Mouse (Mus musculus): ENCODE data around the gene Gpr25. TPM values are rescaled to one million over a fixed set of nuclear protein-coding genes. Genes with fewer than 3 reads are reported as not detected.

The Gpr25 gene
- polyA plus RNA-seq, 1 experiment from 2014 or later, result not detected

DNA sequence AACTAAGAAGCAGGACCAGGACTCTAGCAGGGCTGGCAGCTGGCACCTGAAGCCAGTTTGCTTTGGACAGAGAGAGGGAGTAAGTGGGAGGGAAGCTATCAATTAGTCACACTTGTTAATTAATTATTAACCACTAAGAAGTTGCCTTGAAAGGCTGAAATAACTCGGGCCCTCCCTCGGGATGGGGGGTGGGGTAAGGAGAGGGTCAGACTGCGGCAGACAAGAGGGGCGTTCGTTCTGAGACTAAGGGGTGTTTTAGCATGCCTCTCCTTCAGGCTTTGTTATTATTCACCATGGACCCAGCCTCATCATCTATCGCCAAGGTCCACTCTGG is 31.7 kb downstream of the Gpr25 start:
- H3K9me3 ChIP-seq (ENCODE audit: control insufficient read depth, low read length), result no peaks in the 10 kb centered on the region
- H3K4me3 ChIP-seq (replicated peaks; ENCODE audit: low read length), result no peak overlapping the region
- 12% methylated on average over 6 of the region's 6 CpGs for WGBS
- no peak overlapping the region for H3K9ac ChIP-seq (replicated peaks; ENCODE audit: low read depth, low read length)
- H3K36me3 ChIP-seq (ENCODE audit: control insufficient read depth, insufficient read depth), result no peaks in the 10 kb centered on the region; the same call in none of the 2 replicates
- H3K4me2 ChIP-seq (ENCODE audit: low read length), result no peak overlapping the region
- no peaks in the 10 kb centered on the region for H3K27me3 ChIP-seq (replicated peaks; ENCODE audit: control insufficient read depth, insufficient read depth, low read length)
- no peak for ATAC-seq
- H3K27ac ChIP-seq (ENCODE audit: low read length), result no peak overlapping the region
- H3K4me1 ChIP-seq (replicated peaks; ENCODE audit: control insufficient read depth, insufficient read depth, low read length), result peaks cover 44% of the 10 kb centered on the region

GRCm38 (mm10) chr1:136228328-136229039 is 32.2 kb downstream of the Gpr25 start:
- ATAC-seq, result no peak
- WGBS, result 13% methylated on average over 13 of the region's 13 CpGs
- peaks cover 44% of the 10 kb centered on the region for H3K4me1 ChIP-seq (replicated peaks; ENCODE audit: control insufficient read depth, insufficient read depth, low read length)
- no peaks in the 10 kb centered on the region; the same call in none of the 2 replicates for H3K36me3 ChIP-seq (ENCODE audit: control insufficient read depth, insufficient read depth)
- no peak overlapping the region for H3K4me2 ChIP-seq (ENCODE audit: low read length)
- no peaks in the 10 kb centered on the region for H3K9me3 ChIP-seq (ENCODE audit: control insufficient read depth, low read length)
- H3K9ac ChIP-seq (replicated peaks; ENCODE audit: low read depth, low read length), result no peak overlapping the region
- H3K27ac ChIP-seq (ENCODE audit: low read length), result no peak overlapping the region
- no peak overlapping the region for H3K4me3 ChIP-seq (replicated peaks; ENCODE audit: low read length)
- no peaks in the 10 kb centered on the region for H3K27me3 ChIP-seq (replicated peaks; ENCODE audit: control insufficient read depth, insufficient read depth, low read length)

- no peak for ATAC-seq
- Histone ChIP-seq H3K9me3 (ENCODE audit: control insufficient read depth, low read length) (no peaks in the 10 kb centered on the region), H3K4me3 (replicated peaks; ENCODE audit: low read length) (no peak overlapping the region), H3K4me1 (replicated peaks; ENCODE audit: control insufficient read depth, insufficient read depth, low read length) (peaks cover 41% of the 10 kb centered on the region), H3K4me2 (ENCODE audit: low read length) (no peak overlapping the region), H3K9ac (replicated peaks; ENCODE audit: low read depth, low read length) (no peak overlapping the region), H3K36me3 (ENCODE audit: control insufficient read depth, insufficient read depth) (no peaks in the 10 kb centered on the region; the same call in none of the 2 replicates), H3K27me3 (replicated peaks; ENCODE audit: control insufficient read depth, insufficient read depth, low read length) (no peaks in the 10 kb centered on the region), H3K27ac (ENCODE audit: low read length) (no peak overlapping the region)
- 51% methylated on average over 4 of the region's 4 CpGs for WGBS
Observed at GRCm38 (mm10) chr1:136227870-136228269, 32.8 kb downstream of the Gpr25 start.

GRCm38 (mm10) chr1:136226626-136227025 is 34.0 kb downstream of the Gpr25 start:
- Histone ChIP-seq H3K9ac (replicated peaks; ENCODE audit: low read depth, low read length) (no peak overlapping the region), H3K27ac (ENCODE audit: low read length) (no peak overlapping the region), H3K4me3 (replicated peaks; ENCODE audit: low read length) (no peak overlapping the region), H3K4me1 (replicated peaks; ENCODE audit: control insufficient read depth, insufficient read depth, low read length) (peaks cover 28% of the 10 kb centered on the region), H3K9me3 (ENCODE audit: control insufficient read depth, low read length) (no peaks in the 10 kb centered on the region), H3K27me3 (replicated peaks; ENCODE audit: control insufficient read depth, insufficient read depth, low read length) (no peaks in the 10 kb centered on the region), H3K4me2 (ENCODE audit: low read length) (no peak overlapping the region), H3K36me3 (ENCODE audit: control insufficient read depth, insufficient read depth) (no peaks in the 10 kb centered on the region; the same call in none of the 2 replicates)
- no peak for ATAC-seq
- 96% methylated on average over 8 of the region's 8 CpGs for WGBS

- H3K9ac ChIP-seq (replicated peaks; ENCODE audit: low read depth, low read length), result no peak overlapping the region
- no peaks in the 10 kb centered on the region for H3K9me3 ChIP-seq (ENCODE audit: control insufficient read depth, low read length)
- no peaks in the 10 kb centered on the region; the same call in none of the 2 replicates for H3K36me3 ChIP-seq (ENCODE audit: control insufficient read depth, insufficient read depth)
- peaks cover 22% of the 10 kb centered on the region for H3K4me1 ChIP-seq (replicated peaks; ENCODE audit: control insufficient read depth, insufficient read depth, low read length)
- no peak overlapping the region for H3K4me3 ChIP-seq (replicated peaks; ENCODE audit: low read length)
- H3K27me3 ChIP-seq (replicated peaks; ENCODE audit: control insufficient read depth, insufficient read depth, low read length), result no peaks in the 10 kb centered on the region
- no peak overlapping the region for H3K27ac ChIP-seq (ENCODE audit: low read length)
- 93% methylated on average over 8 of the region's 8 CpGs for WGBS
- no peak for ATAC-seq
- no peak overlapping the region for H3K4me2 ChIP-seq (ENCODE audit: low read length)
Observed at GRCm38 (mm10) chr1:136225846-136226245, 34.8 kb downstream of the Gpr25 start.

GRCm38 (mm10) chr1:136223758-136224342 is 36.8 kb downstream of the Gpr25 start:
- no peak for ATAC-seq
- no peaks in the 10 kb centered on the region; the same call in none of the 2 replicates for H3K36me3 ChIP-seq (ENCODE audit: control insufficient read depth, insufficient read depth)
- H3K27me3 ChIP-seq (replicated peaks; ENCODE audit: control insufficient read depth, insufficient read depth, low read length), result no peaks in the 10 kb centered on the region
- WGBS, result 93% methylated on average over 10 of the region's 10 CpGs
- no peak overlapping the region for H3K27ac ChIP-seq (ENCODE audit: low read length)
- H3K4me2 ChIP-seq (ENCODE audit: low read length), result no peak overlapping the region
- H3K4me1 ChIP-seq (replicated peaks; ENCODE audit: control insufficient read depth, insufficient read depth, low read length), result peaks cover 7% of the 10 kb centered on the region
- H3K9me3 ChIP-seq (ENCODE audit: control insufficient read depth, low read length), result no peaks in the 10 kb centered on the region
- H3K4me3 ChIP-seq (replicated peaks; ENCODE audit: low read length), result no peak overlapping the region
- H3K9ac ChIP-seq (replicated peaks; ENCODE audit: low read depth, low read length), result no peak overlapping the region

DNA sequence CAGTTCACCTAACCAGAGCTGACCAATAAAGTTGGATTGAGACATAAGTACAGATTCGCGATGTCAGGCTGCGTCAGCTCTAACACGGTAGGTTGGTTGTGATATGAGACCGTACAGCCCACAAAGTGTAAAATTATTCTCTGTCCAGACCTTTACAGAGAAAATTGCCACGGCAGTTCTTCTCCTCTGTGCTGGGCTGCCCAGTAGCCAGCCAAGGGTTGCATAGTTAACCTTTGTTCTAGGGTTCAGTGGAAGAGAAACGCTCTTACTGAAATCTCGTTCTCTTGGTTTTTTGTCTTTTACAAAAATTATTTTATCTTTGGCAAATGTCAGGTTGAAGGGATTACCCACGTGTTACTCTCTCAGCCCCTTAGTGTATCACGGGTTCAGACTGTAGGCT is 38.3 kb downstream of the Gpr25 start:
- no peaks in the 10 kb centered on the region for H3K9me3 ChIP-seq (ENCODE audit: control insufficient read depth, low read length)
- H3K27ac ChIP-seq (ENCODE audit: low read length), result no peak overlapping the region
- 92% methylated on average over 10 of the region's 10 CpGs for WGBS
- ATAC-seq, result no peak
- no peaks in the 10 kb centered on the region for H3K4me1 ChIP-seq (replicated peaks; ENCODE audit: control insufficient read depth, insufficient read depth, low read length)
- H3K4me2 ChIP-seq (ENCODE audit: low read length), result no peak overlapping the region
- H3K9ac ChIP-seq (replicated peaks; ENCODE audit: low read depth, low read length), result no peak overlapping the region
- no peaks in the 10 kb centered on the region for H3K27me3 ChIP-seq (replicated peaks; ENCODE audit: control insufficient read depth, insufficient read depth, low read length)
- H3K36me3 ChIP-seq (ENCODE audit: control insufficient read depth, insufficient read depth), result no peaks in the 10 kb centered on the region; the same call in none of the 2 replicates
- no peak overlapping the region for H3K4me3 ChIP-seq (replicated peaks; ENCODE audit: low read length)

DNA sequence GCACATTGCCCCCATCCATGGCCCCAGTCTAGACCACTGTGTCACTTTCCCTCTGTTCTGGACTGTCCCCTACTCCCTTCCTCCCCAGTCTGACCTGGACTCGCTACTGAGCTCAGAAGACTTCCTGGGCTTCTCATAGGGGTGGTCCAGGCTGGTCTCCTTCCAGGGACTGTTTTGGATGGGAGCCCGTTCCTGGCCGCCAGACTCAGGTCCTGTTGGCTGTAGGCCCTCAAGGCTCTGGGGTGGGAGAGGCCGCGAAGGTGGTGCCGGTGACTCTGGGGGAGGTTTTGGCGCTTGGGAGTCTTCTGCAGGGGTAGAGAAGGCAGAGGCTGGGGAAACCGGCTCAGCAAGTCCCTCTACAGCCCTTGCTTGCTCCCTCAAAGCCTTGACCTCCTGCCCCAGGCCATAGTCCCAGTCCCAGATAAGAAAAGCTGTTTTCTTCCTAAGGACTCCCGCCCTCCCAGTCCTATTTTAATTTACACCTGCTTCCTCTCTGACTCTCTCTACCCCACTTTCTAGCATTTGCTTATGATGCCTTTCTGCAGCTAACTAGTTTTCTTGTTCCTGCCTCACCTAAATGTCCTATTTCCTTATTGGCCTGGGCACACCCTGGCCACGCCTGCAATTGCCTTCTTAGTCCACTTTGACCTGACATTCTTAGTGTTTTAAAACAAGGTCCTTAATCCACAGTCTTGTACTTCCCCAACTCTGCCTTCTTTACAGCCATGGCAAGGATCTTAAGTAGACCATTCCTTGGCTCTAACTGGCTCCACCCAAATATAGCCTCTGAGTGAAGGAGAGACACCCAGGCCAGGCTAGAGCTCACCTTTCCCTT is 40.4 kb downstream of the Gpr25 start:
- H3K36me3 ChIP-seq (ENCODE audit: control insufficient read depth, insufficient read depth), result no peaks in the 10 kb centered on the region; the same call in none of the 2 replicates
- ATAC-seq, result no peak
- H3K9me3 ChIP-seq (ENCODE audit: control insufficient read depth, low read length), result no peaks in the 10 kb centered on the region
- no peak overlapping the region for H3K4me2 ChIP-seq (ENCODE audit: low read length)
- no peaks in the 10 kb centered on the region for H3K4me1 ChIP-seq (replicated peaks; ENCODE audit: control insufficient read depth, insufficient read depth, low read length)
- no peak overlapping the region for H3K27ac ChIP-seq (ENCODE audit: low read length)
- 79% methylated on average over 10 of the region's 10 CpGs for WGBS
- H3K4me3 ChIP-seq (replicated peaks; ENCODE audit: low read length), result no peak overlapping the region
- H3K9ac ChIP-seq (replicated peaks; ENCODE audit: low read depth, low read length), result no peak overlapping the region
- no peaks in the 10 kb centered on the region for H3K27me3 ChIP-seq (replicated peaks; ENCODE audit: control insufficient read depth, insufficient read depth, low read length)

DNA sequence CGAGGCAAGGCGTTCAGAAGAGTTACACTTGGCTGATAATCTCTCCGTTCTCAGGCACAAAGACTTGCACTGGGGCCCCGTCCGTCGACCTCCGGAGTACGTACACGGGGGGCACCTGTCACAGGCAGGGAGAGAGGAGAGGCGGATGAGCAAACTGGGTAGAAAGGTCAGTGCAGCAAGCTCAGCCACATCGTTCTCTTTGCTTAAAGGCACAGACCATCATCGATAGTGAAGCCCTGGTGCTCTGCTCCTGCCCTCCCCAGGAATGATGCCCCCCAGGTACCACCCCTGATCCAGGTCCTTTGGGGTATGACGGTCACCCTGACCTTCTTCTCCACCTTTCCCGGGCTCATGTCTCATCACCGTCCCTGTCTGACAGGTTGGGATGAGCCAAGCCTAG is 46.4 kb downstream of the Gpr25 start:
- H3K27ac ChIP-seq (ENCODE audit: low read length), result no peak overlapping the region
- H3K4me2 ChIP-seq (ENCODE audit: low read length), result no peak overlapping the region
- H3K9me3 ChIP-seq (ENCODE audit: control insufficient read depth, low read length), result no peaks in the 10 kb centered on the region
- no peak overlapping the region for H3K9ac ChIP-seq (replicated peaks; ENCODE audit: low read depth, low read length)
- H3K4me3 ChIP-seq (replicated peaks; ENCODE audit: low read length), result no peak overlapping the region
- 81% methylated on average over 15 of the region's 15 CpGs for WGBS
- no peaks in the 10 kb centered on the region; the same call in 1 of the 2 replicates for H3K36me3 ChIP-seq (ENCODE audit: control insufficient read depth, insufficient read depth)
- ATAC-seq, result no peak
- no peaks in the 10 kb centered on the region for H3K4me1 ChIP-seq (replicated peaks; ENCODE audit: control insufficient read depth, insufficient read depth, low read length)
- no peaks in the 10 kb centered on the region for H3K27me3 ChIP-seq (replicated peaks; ENCODE audit: control insufficient read depth, insufficient read depth, low read length)

Measured in forebrain, embryonic 16.5 days (tissue).